Mouse (Mus musculus) lung, adult 2 months (tissue): ENCODE results near the gene Gphb5. TPM values are rescaled to one million over a fixed set of nuclear protein-coding genes. Genes with fewer than 3 reads are reported as not detected.

ENCODE experiments used
- DNase-seq: peaks from one replicate; pipeline ENCODE4 v3.0.0; 2022
- H3K4me1 ChIP-seq: fragments of 200-500 bp; 2 replicates; pipeline ENCODE4 v1.6.1; 2011; ENCODE audit warnings: low read length; ENCODE audit not compliant: control insufficient read depth, insufficient read depth
- H3K4me3 ChIP-seq: fragments of 200-500 bp; replicated peaks from 2 replicates; pipeline ENCODE3; 2011; ENCODE audit warnings: low read depth, mild to moderate bottlenecking, control low read depth, low read length; ENCODE audit errors: extremely low read depth
- CTCF ChIP-seq: fragments of 200-500 bp; IDR thresholded peaks from 2 replicates; pipeline ENCODE4 v1.5.1; 2011; ENCODE audit warnings: mild to moderate bottlenecking, low read length, control low read depth; ENCODE audit not compliant: insufficient read depth
- POLR2A ChIP-seq: fragments of 200-500 bp; IDR thresholded peaks from 2 replicates; pipeline ENCODE4 v1.6.1; 2011; ENCODE audit warnings: low read depth, mild to moderate bottlenecking, control low read depth, low read length, borderline replicate concordance; ENCODE audit errors: extremely low read depth
- WGBS: fragments of 180-500 bp; shearing (Covaris S2); methylation state at CpG from one replicate; pipeline ENCODE4 v1.1.7; 2018; 5-methylcytosine and 5-hydroxymethylcytosine counted together
- polyA plus RNA-seq: library from polyadenylated mRNA; depleted of rRNA; stranded (reverse); fragments of >200 nt; gene quantifications from 2 replicates; pipeline ENCODE4 v1.2.3, GENCODE M21; 2012

Gphb5 gene
- polyA plus RNA-seq, 1 experiment = not detected

DNA sequence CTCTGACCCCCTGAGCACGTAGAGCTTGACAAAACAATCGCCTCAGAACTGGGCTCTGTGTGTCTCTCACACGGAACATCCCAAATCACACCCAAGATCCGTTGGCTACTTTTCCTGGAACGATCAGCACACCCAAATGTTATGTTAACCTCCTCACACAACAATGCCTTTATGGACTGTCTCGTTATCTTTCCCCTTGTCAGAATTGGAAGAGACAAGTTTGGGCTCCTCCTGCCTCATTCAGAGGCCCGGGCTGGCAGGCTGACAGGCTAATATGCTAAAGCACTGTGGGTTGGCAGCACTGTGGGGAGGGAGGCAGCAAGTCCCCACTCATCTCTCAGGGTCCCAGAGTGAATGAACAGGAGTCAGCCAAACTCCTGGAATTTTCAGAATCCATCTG lies 19.5 kb downstream of the Gphb5 start:
- DNase-seq = no peak
- 39% methylated on average over 7 of the region's 7 CpGs for WGBS

GRCm38 (mm10) chr12:75396616-75397015 lies 20.0 kb downstream of the Gphb5 start:
- 22% methylated on average over 3 of the region's 3 CpGs for WGBS
- Histone ChIP-seq H3K4me3 (no peak overlapping the region), H3K4me1 (peaks cover 5% of the 10 kb centered on the region)
- no peak for TF ChIP-seq POLR2A
- no peak for DNase-seq

More for the DNA sequence above, 19.5 kb downstream of the Gphb5 start:
- H3K4me3 ChIP-seq = no peak overlapping the region
- H3K4me1 ChIP-seq = peaks cover 5% of the 10 kb centered on the region
- TF ChIP-seq POLR2A (no peak), CTCF (no peak)

- H3K4me3 ChIP-seq = no peak overlapping the region
- WGBS = 86% methylated on average over 20 of the region's 20 CpGs
- TF ChIP-seq CTCF = no peak
- no peak for TF ChIP-seq POLR2A
- no peak for DNase-seq
- peaks cover 7% of the 10 kb centered on the region for H3K4me1 ChIP-seq
Measured at GRCm38 (mm10) chr12:75394011-75394773, 22.4 kb downstream of the Gphb5 start.

- Histone ChIP-seq H3K4me1 (0 out of 2 replicates have a peak, but pooled peaks cover 2% of the 10 kb centered on the region), H3K4me3 (no peak overlapping the region)
- WGBS = 85% methylated on average over 9 of the region's 9 CpGs
- no peak for DNase-seq
- TF ChIP-seq CTCF (no peak), POLR2A (no peak)
Measured at GRCm38 (mm10) chr12:75391526-75391925, 25.1 kb downstream of the Gphb5 start.

- Histone ChIP-seq H3K4me3 (no peak overlapping the region), H3K4me1 (0 out of 2 replicates have a peak, but pooled peaks cover 2% of the 10 kb centered on the region)
- 47% methylated on average over 20 of the region's 20 CpGs for WGBS
- TF ChIP-seq POLR2A (no peak), CTCF (0 out of 2 replicates have a peak, but pooled peaks have one; percentile 13)
- peak; percentile 30 for DNase-seq
Measured at GRCm38 (mm10) chr12:75389308-75390135, 27.1 kb downstream of the Gphb5 start.

DNA sequence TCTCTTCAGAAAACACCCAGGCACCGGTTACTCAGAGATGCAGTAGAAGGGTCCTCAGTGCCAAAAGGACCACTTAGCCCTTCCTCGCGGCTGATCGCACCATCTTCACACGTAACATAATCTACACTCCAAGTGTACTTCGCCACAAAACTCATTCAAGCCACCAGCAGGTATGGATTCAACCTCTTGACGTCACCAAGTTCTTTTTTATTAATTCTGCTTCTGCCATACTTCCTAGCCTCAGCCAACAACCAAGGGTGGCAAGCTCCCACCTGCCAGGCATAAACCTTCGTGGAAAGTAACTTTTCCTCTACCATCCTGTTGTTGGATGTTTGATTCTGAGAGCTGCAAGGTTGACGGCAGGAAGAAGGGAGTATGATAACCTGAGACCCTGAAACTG lies 28.1 kb downstream of the Gphb5 start:
- 87% methylated on average over 9 of the region's 9 CpGs for WGBS
- no peak for DNase-seq
- no peak for TF ChIP-seq POLR2A
- TF ChIP-seq CTCF = no peak
- 0 out of 2 replicates have a peak, but pooled peaks cover 2% of the 10 kb centered on the region for H3K4me1 ChIP-seq
- no peak overlapping the region for H3K4me3 ChIP-seq

DNA sequence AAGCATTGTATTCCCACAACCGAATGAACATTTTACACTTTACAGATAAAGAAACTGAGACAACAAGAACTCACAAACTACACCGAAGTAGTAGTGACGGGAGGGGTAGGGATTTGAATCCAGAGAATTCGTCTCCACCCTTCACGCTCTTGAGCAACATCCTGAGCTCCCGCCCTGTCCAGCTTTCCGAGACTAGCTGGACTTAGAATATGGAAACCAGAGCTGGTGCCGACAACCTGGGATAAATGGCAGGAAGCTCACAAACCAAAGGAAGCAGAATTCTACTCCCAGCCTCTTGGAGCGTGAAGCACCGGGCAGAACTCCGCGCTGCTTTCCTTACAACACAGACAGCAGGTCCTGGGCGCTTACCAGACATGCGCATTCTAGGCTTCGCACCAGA lies 28.7 kb downstream of the Gphb5 start:
- DNase-seq = no peak
- 71% methylated on average over 15 of the region's 15 CpGs for WGBS
- no peak for TF ChIP-seq CTCF
- no peak for TF ChIP-seq POLR2A
- H3K4me3 ChIP-seq = no peak overlapping the region
- 0 out of 2 replicates have a peak, but pooled peaks cover 2% of the 10 kb centered on the region for H3K4me1 ChIP-seq

- 0 out of 2 replicates have a peak, but pooled peaks cover 2% of the 10 kb centered on the region for H3K4me1 ChIP-seq
- DNase-seq = no peak
- TF ChIP-seq CTCF (no peak), POLR2A (no peak)
- WGBS = 75% methylated on average over 8 of the region's 8 CpGs
- H3K4me3 ChIP-seq = no peak overlapping the region
Measured at GRCm38 (mm10) chr12:75387156-75387555, 29.4 kb downstream of the Gphb5 start.

DNA sequence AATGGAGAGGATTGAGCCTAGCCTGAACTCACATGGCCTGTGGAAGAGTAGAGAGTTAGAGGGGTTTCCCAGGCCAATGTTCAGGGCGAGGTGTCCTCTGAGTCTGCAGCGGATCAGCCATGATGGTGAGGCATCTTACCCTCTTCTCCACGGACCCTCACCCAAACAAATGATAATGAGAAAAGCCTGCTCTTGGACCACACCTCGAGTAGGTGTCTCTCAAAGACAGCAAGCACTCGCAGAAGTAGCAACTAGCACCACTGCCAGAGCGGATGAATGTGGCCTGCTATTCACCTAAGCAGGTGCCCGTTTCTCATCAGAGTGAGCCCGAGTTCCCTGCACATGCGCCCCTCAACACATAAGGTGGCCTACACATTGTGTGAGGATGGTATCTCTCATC lies 29.9 kb downstream of the Gphb5 start:
- DNase-seq = no peak
- Histone ChIP-seq H3K4me1 (0 out of 2 replicates have a peak, but pooled peaks cover 2% of the 10 kb centered on the region), H3K4me3 (no peak overlapping the region)
- TF ChIP-seq POLR2A = no peak
- 90% methylated on average over 9 of the region's 9 CpGs for WGBS

DNA sequence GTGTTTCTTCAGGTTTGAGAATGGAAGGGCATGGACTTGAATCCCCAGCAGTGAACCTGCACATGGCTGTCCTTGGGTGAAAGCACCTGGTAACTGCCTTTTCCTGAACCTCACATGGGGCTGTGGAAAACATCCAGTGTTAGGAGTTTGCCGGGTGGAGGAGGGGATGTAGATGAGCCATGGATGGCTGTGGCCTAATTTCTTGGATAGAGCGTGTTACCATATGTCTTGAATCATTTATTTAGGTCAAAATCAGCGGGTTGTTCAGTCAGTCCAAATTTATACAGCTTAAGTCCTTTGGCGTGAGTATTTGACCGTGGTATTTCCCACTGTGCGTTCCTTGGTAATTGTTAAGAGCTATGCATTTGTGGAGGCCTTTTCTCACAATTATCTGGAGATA lies 40.5 kb downstream of the Gphb5 start:
- 80% methylated on average over 6 of the region's 6 CpGs for WGBS
- TF ChIP-seq POLR2A = no peak
- no peak for TF ChIP-seq CTCF
- no peak for DNase-seq
- H3K4me1 ChIP-seq = no peaks in the 10 kb centered on the region
- no peak overlapping the region for H3K4me3 ChIP-seq
